Mouse (Mus musculus) hindbrain, embryonic 16.5 days (tissue): ENCODE results near the gene Cnih2. TPM values are rescaled to one million over a fixed set of nuclear protein-coding genes. Genes with fewer than 3 reads are reported as not detected.

Experiments used
- polyA plus RNA-seq: library from polyadenylated mRNA; unstranded; fragments of >200 nt; fragmentation: Nextera tagmentation; extraction: Ambion mirVana; gene quantifications from 2 replicates; pipeline ENCODE4 v1.2.1, GENCODE M21; 2015

Gene Cnih2
- polyA plus RNA-seq, 1 experiment from 2014 or later, result 361 TPM

Other genes starting within 250 kb of the Cnih2 start
- gene Ctsf, start 243.4 kb downstream of the Cnih2 start, polyA plus RNA-seq, result 87.0 and 90.1 TPM in 2 replicates
- gene Actn3, start 220.6 kb downstream of the Cnih2 start, polyA plus RNA-seq, result 2.7 and 3.5 TPM in 2 replicates
- 22.5 and 23.4 TPM in 2 replicates for gene Zdhhc24, start 219.9 kb downstream of the Cnih2 start, polyA plus RNA-seq
- gene Bbs1, start 191.9 kb downstream of the Cnih2 start, polyA plus RNA-seq, result 8.1 and 8.8 TPM in 2 replicates
- 102 and 115 TPM in 2 replicates for gene Dpp3, start 170.2 kb downstream of the Cnih2 start, polyA plus RNA-seq
- 13.5 and 14.6 TPM in 2 replicates for gene Peli3, start 155.4 kb downstream of the Cnih2 start, polyA plus RNA-seq
- 91.6 and 106 TPM in 2 replicates for gene Mrpl11, start 136.4 kb downstream of the Cnih2 start, polyA plus RNA-seq
- gene Npas4, start 108.2 kb downstream of the Cnih2 start, polyA plus RNA-seq, result 0.41 and 0.47 TPM in 2 replicates
- 15.0 and 16.6 TPM in 2 replicates for gene Slc29a2, start 74.7 kb downstream of the Cnih2 start, polyA plus RNA-seq
- gene B4gat1, start 59.7 kb downstream of the Cnih2 start, polyA plus RNA-seq, result 116 and 133 TPM in 2 replicates
- gene AC124502.3, start 59.6 kb downstream of the Cnih2 start, polyA plus RNA-seq, result 2.4 and 3.1 TPM in 2 replicates
- gene Brms1, start 57.2 kb downstream of the Cnih2 start, polyA plus RNA-seq, result 25.6 and 26.6 TPM in 2 replicates
- gene Rin1, start 48.0 kb downstream of the Cnih2 start, polyA plus RNA-seq, result 0.64 and 0.72 TPM in 2 replicates
- gene Cd248, start 30.4 kb downstream of the Cnih2 start, polyA plus RNA-seq, result 14.5 and 25.2 TPM in 2 replicates
- gene Tmem151a, start 13.0 kb downstream of the Cnih2 start, polyA plus RNA-seq, result 38.5 and 49.0 TPM in 2 replicates
- 60.7 and 65.8 TPM in 2 replicates for gene Yif1a, start 10.0 kb downstream of the Cnih2 start, polyA plus RNA-seq
- gene Rab1b, start 8.6 kb upstream of the Cnih2 start, polyA plus RNA-seq, result 230 and 231 TPM in 2 replicates
- 85.6 and 87.8 TPM in 2 replicates for gene Klc2, start 20.0 kb upstream of the Cnih2 start, polyA plus RNA-seq
- 47.6 and 56.9 TPM in 2 replicates for gene Pacs1, start 174.6 kb upstream of the Cnih2 start, polyA plus RNA-seq
- 308 and 315 TPM in 2 replicates for gene Sf3b2, start 196.9 kb upstream of the Cnih2 start, polyA plus RNA-seq
- gene Gal3st3, start 199.8 kb upstream of the Cnih2 start, polyA plus RNA-seq, result 42.3 and 48.3 TPM in 2 replicates
- not detected in 2 replicates for gene Catsper1, start 237.2 kb upstream of the Cnih2 start, polyA plus RNA-seq